9 mouse cellular contexts compared by ENCODE assay signal in the genomic region with DNA sequence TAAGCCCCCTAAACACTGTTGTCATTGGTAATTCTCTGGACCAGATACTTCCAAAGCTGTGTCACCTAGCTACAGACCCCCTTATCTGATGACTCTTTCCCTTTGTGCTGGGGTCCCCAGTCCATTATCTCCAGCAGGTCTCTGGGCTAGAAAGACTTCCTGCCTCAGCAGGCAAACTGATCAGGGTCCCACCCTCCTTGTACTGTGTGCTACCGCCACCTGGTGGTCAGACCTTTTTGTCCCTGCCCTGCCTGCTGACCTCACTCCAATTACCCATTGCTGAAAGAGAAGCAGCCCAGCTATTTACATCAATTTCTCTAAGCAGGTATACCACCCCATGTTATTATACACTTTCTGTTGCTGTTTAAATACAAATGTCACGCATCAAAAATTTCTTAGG. TPM values are rescaled to one million over a fixed set of nuclear protein-coding genes. Genes with fewer than 3 reads are reported as not detected.
DNase-seq lines count a peak whose midpoint lies in the region; ATAC-seq and TF ChIP-seq lines count a peak whose summit lies in the region.
"Had no signal": no experiment of that assay in that cellular context is flagged by ENCODE, and none has a peak within 500 bp of the region (broad histone marks: within the 10 kb centered on the region; RNA-seq: fewer than 3 reads in every experiment).

No protein-coding gene starts in this region.

- H3K4me2 ChIP-seq in forebrain, embryonic 11.5 days (ENCODE audit: low read depth, low read length, severe bottlenecking), result no peak overlapping the region

- WGBS in forebrain, embryonic 11.5 days, result 4% methylated on average over 2 of the region's 2 CpGs
- 7% methylated on average over 2 of the region's 2 CpGs for WGBS in small intestine, adult 2 months

- no peak overlapping the region for H3K9ac ChIP-seq in forebrain, embryonic 11.5 days (ENCODE audit: low read length)

- TF ChIP-seq CTCF in small intestine, adult 2 months (IDR thresholded peaks at IDR 0.05; ENCODE audit: extremely low read depth, insufficient read length, insufficient replicate concordance, low read depth, low read length), result peak; percentile 86; the same call in 1 of the 2 replicates

- H3K27ac ChIP-seq in forebrain, embryonic 11.5 days (ENCODE audit: low read depth, low read length), result no peak overlapping the region
- no peak overlapping the region for H3K27ac ChIP-seq in small intestine, adult 2 months (ENCODE audit: insufficient read depth, low read depth, low read length)

- no peak overlapping the region for H3K4me3 ChIP-seq in forebrain, embryonic 11.5 days (ENCODE audit: low read depth, low read length)
- H3K4me3 ChIP-seq in small intestine, adult 2 months (ENCODE audit: low read depth, low read length), result no peak overlapping the region
- H3K4me3 ChIP-seq: megakaryocyte, embryonic 14.5 days had no signal

- no peaks in the 10 kb centered on the region for H3K27me3 ChIP-seq in forebrain, embryonic 11.5 days (ENCODE audit: control insufficient read depth, insufficient read depth, low read length)
- H3K27me3 ChIP-seq in small intestine, adult 2 months (ENCODE audit: control insufficient read depth, insufficient read depth, low read length), result no peaks in the 10 kb centered on the region

- H3K4me1 ChIP-seq in forebrain, embryonic 11.5 days (replicated peaks; ENCODE audit: control insufficient read depth, insufficient read depth, low read length), result no peaks in the 10 kb centered on the region
- H3K4me1 ChIP-seq in small intestine, adult 2 months (ENCODE audit: control insufficient read depth, insufficient read depth, insufficient read length, low read length), result no peaks in the 10 kb centered on the region

- no peak for DNase-seq in cerebellum, adult 11 months
- peak; percentile 83 for DNase-seq in brain, adult 2 months (ENCODE audit: low read depth, low spot score)
- peak; percentile 89 for DNase-seq in forebrain, embryonic 11.5 days (ENCODE audit: low spot score)
- DNase-seq in layer of hippocampus, postnatal 25 days (ENCODE audit: extremely low spot score in 1 of 2, low spot score in 1 of 2), result peak; percentile 68 to 92
- DNase-seq in lung, postnatal 4 days, result peak; percentile 52 to 79

- H3K9me3 ChIP-seq in forebrain, embryonic 11.5 days (ENCODE audit: control insufficient read depth, low read length), result no peaks in the 10 kb centered on the region
- H3K9me3 ChIP-seq: megakaryocyte, embryonic 14.5 days had no signal

- no peaks in the 10 kb centered on the region for H3K36me3 ChIP-seq in forebrain, embryonic 11.5 days (ENCODE audit: control insufficient read depth, insufficient read depth, low read length)
- H3K36me3 ChIP-seq in small intestine, adult 2 months (ENCODE audit: control insufficient read depth, insufficient read depth, low read length), result no peaks in the 10 kb centered on the region

- ATAC-seq in cerebellum, adult (ENCODE audit: insufficient number of reproducible peaks, low FRiP score, low TSS enrichment), result 0 out of 2 replicates have a peak, but pooled peaks have one; percentile 36
- ATAC-seq in forebrain, embryonic 11.5 days (replicated peaks; ENCODE audit: low FRiP score), result peak; percentile 82
- peak; percentile 72 to 80 for ATAC-seq in hematopoietic stem cell, adult 5-6 weeks (replicated peaks in 1 of 2; ENCODE audit: insufficient read depth in 1 of 2, low FRiP score in 2 of 2, low TSS enrichment in 1 of 2, low read depth in 1 of 2, poor library complexity in 2 of 2, severe bottlenecking in 2 of 2)

- TF ChIP-seq POLR2A in small intestine, adult 2 months (IDR thresholded peaks at IDR 0.05; ENCODE audit: low read depth, low read length), result no peak

RNA-seq across cellular contexts. Expression of a gene that starts 9.1 kb away (rescaled TPM):
- 3.6 TPM in 2 replicates for polyA plus RNA-seq in forebrain, embryonic 11.5 days (2014; fragmentation: Nextera tagmentation; extraction: Ambion mirVana)
- total RNA-seq in hematopoietic stem cell, adult 5-6 weeks (2017), result not detected in 2 replicates
- 1 to 10 TPM; 2.0 to 3.1 TPM for total RNA-seq in layer of hippocampus, postnatal 25 days (2021)
- polyA plus RNA-seq in small intestine, adult 2 months (2012; rRNA removed), result 0.20 and 0.32 TPM in 2 replicates

RNA-seq across cellular contexts. Expression of a gene that starts 47.5 kb away (rescaled TPM):
- polyA plus RNA-seq in forebrain, embryonic 11.5 days (2014; fragmentation: Nextera tagmentation; extraction: Ambion mirVana), result 53.3 and 53.6 TPM in 2 replicates
- total RNA-seq in hematopoietic stem cell, adult 5-6 weeks (2017), result 40.2 and 48.3 TPM in 2 replicates
- 10 to 100 TPM; 31.9 to 33.1 TPM for total RNA-seq in layer of hippocampus, postnatal 25 days (2021)
- polyA plus RNA-seq in small intestine, adult 2 months (2012; rRNA removed), result 6.8 and 7.1 TPM in 2 replicates
